Mouse (Mus musculus) common myeloid progenitor, adult 5-6 weeks (primary cell): ENCODE measurements around the gene Xylt2. TPM values are rescaled to one million over a fixed set of nuclear protein-coding genes. Genes with fewer than 3 reads are reported as not detected.
"Not testable (repeated sequence)": the region's sequence is repeated elsewhere in the genome, so short reads cannot be mapped to it uniquely, and the experiment has no call there.

Experiments
- ATAC-seq: replicated peaks from 2 replicates; pipeline ENCODE4 v1.8.0; 2016; ENCODE audit warnings: low read depth, mild to moderate bottlenecking, moderate TSS enrichment, inconsistent platforms; ENCODE audit not compliant: poor library complexity, severe bottlenecking
- total RNA-seq: library from RNA; stranded (forward); fragments of 200-1000, 187-1606 nt; gene quantifications from 2 replicates; pipeline ENCODE4 v1.2.3, GENCODE M21; 2017

Xylt2 gene
- 6.6 and 8.6 TPM in 2 replicates for total RNA-seq

DNA sequence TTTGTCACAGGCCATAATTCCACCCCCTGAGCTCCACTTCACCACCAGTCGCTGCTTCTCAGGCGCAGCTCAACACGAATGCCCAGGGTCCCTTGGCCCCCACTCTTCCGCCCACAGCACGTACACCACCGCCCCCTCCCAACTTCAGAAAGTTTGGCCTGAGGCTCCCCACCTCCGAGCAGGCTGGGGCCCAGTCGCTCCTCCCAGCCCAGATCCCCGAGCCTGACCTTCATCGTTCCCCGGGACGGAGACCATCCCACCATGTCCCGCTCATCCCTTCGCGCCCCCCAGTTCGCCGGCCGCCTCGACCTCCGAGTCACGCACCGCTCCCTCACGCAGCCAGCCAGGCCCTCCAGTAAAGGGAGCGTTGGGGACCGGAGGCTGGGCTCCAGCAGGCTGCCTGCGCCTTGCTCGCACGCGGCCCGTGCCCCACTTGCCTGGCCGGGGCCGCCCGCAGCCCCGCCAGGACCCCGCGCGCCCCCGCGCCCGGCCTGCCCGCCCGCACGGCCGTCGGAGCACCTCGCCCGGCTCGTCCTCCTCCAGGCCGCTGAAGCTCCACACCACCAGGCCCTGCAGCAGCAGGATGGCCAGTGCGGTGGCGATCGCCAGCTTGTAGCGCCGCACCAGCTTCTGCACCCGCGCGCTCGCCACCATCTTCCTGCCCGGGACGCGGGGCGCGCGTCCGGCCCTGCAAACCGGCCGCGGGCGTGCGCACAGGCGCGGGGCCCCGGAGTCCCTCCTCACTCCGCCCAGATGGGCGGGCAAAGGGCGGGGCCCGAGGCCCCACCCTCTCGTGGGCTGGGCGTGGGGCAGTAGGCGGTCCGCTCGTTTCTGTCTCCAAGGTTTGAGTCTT, at the start of gene Xylt2:
Gene Xylt2 (minus strand): TSS at position 762 of the 853 bp plus-strand sequence.
- peak; percentile 96 for ATAC-seq

DNA sequence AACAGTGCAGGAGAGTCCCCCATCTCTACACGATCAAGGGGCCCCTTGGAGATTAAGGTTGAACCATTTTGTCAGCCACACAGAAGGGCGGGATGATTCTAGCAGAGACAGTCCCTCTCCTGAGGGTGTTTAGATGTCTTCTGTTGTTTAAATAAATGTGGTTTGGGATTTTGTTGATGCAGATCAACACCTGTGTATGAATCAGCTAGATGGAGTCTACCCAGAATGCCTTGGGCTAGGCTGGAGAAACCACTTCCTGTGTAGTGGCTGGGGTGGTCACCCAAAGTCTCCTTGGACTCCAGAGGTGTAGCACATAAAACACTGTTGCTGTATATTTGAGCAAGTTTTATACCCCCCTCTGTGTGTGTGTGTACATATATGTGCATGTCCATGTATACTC, 41.9 kb upstream of the Xylt2 start:
- no peak for ATAC-seq

DNA sequence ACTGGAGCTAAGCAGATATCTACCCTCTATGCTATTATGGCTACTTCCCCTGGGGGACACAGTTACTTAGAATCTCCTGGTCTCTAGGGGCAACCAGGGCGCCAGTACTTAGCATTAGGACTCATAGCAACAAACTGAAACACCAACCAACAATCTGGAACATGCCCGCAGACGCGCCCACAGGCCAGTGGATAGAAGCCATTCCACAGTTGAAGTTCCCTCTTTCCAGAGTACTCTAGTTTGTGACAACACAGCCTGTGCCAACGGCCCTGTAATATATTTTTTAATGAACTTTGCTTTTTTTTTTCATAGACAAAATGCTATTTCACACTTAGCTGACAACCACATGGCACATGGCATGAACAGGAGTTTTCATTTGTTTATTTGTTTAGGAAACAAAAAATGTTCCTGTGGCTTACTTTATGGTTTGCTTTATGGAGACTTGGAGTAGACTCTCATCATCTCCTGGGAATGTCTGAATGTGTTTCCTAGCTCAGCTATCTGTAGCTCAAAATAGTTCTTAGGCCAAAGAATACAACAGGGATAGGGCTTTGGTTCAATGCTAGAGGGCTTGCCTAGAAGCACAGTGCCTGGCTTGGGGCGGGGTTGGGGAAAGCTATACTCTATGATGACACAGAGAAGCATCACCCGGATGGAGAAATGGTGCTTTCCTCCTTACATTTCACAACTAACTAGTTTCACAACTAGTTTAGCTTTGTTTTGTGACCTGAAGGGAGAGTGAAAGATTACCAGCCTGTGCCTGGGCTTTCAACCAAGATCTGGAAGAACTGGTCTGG, 41.0 kb upstream of the Xylt2 start:
- no peak for ATAC-seq

DNA sequence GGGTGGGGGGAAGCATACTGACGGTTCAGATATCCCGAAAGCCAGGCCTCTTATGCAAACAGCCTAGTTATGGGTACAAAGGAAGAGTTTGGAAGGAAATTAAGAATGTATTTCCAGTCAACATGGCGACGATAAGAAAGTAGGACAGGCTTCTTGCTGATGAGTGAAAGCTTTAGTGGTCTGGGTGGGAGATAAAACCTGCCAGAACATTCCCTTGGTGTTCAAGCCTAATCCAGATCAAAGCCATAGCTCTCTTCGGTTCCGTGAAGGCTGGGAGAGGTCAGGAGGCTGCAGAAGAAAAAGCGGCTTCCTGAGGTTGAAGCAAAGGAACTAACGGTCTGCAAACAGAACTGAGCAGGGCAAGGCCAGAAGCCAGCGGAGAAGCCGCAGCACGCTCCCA, 39.9 kb upstream of the Xylt2 start:
- ATAC-seq = no peak

DNA sequence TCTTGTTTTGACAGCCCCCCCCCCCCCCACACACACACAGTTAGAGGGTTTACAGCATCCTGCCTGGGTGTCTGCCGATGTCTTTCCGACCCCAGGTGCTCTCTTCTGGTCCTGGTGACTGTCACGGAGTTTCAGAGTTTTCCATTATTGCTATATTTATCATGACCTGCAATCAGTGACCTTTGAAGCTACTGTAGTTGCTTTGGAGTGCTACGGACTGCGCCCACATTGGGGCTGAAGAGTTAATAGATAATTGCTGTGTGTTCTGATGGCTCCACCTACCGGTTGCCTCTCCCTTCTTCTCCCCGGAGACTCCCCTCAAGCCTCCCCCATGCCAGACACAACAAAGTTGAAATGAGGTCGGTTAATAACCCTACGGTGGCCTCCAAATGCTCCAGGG, 39.4 kb upstream of the Xylt2 start:
- ATAC-seq = peak; percentile 72; the same call in 1 of the 2 replicates

DNA sequence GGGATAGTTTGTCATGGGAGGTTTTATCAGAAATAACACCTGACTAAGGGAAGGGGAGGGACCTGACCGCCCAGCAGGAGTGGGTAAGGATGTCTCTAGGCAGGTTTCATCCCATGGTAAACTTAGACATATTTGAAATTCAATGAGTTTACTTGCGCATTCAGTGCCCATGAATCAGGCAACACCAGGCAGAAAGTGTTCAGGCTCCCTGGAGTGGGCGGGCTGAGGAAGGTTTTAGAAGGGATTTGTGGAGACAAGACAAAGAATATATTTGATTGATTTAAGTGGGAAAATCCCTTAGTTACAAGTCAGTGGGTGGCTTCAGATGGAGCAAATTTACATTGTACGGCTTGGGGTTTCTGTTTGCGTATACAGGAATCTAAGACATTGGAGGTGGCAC, 38.3 kb upstream of the Xylt2 start:
- ATAC-seq = no peak

DNA sequence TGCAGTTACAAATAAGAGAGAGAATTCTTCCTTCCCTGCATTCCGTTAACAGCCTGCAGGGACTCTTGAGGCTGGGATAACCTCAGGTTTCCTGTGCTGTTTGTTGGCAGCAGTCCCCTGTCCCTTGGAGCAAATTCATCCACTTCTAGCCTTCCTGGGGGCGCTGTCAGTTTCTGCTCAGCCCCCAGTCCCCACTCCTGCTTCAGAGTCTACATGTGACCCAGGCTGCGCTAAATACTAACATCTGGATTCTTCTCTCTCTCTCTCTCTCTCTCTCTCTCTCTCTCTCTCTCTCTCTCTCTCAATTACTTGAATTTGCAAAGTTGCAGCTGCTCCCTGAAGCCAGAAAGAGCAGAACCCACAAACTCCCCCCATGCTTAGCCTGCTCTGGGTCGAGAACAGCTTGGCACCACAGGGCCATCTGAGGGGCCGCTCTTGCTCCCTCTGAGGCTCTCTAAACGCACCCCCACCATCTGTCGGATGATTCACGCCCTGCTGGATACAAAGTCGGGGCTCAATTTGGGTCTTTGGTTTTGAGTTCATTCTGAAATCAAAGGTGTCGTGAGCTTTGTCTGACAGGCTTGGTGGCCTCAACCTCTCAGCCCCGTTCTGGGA, 36.0 kb upstream of the Xylt2 start:
- ATAC-seq = no peak

DNA sequence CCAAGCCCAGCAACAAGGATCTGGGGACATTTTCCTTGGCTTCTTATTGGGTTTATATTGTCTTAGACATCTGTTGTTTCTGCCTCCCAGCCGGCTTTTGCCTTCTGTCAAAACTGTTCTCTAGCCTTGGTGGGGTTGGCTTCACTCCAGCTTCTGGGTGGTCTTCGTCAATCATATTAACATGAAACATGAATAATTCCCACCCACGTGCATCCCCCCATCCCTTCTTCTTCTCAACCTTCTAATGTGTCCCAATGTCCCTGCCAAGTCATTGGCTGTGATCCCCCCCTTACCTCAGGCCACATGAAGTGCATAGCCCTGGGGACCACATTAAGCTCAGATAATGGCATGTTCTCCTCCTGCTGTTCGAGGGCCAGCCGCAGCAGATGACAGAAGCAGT, 27.2 kb upstream of the Xylt2 start, which contains the start of gene Gm11541:
Gene Gm11541 (minus strand): TSS at position 28 of the 400 bp plus-strand sequence.
- no peak for ATAC-seq

DNA sequence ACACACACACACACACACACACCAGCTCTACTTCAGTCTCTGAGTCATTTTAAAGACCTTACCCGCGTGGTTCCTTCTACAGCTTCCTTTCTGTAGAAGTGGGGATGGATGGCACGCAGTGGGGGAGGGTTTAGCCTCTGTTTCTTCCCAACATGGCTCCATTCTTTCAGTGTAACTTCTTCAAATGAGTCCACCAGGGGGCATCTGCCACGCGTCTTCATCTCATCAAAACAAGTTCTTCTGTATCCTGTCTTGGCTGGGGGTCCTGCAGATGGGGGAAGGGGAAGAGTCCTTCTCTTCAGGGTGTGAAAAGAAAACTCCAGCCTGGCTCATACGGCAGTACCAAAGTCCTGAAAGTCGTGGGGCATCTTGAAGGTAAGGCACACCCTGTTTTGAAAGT, 26.7 kb upstream of the Xylt2 start:
- no peak for ATAC-seq

DNA sequence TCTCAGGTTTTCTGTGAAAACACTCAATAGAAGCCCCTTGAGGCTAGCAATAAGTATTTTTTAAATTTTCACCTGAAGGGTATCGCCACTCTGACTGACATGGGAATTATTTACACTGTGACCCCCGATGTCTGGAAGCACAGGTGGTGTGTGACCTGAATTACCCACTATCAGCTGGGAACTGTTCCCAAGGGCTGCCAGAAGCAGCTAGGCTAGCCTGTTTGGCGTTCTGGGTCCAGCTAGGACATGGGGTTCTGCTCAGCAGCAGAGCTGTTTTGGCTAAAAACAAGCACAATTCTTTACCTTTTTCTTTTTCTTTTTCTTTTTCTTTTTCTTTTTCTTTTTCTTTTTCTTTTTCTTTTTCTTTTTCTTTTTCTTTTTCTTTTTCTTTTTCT, 24.9 kb upstream of the Xylt2 start:
- ATAC-seq = no peak

DNA sequence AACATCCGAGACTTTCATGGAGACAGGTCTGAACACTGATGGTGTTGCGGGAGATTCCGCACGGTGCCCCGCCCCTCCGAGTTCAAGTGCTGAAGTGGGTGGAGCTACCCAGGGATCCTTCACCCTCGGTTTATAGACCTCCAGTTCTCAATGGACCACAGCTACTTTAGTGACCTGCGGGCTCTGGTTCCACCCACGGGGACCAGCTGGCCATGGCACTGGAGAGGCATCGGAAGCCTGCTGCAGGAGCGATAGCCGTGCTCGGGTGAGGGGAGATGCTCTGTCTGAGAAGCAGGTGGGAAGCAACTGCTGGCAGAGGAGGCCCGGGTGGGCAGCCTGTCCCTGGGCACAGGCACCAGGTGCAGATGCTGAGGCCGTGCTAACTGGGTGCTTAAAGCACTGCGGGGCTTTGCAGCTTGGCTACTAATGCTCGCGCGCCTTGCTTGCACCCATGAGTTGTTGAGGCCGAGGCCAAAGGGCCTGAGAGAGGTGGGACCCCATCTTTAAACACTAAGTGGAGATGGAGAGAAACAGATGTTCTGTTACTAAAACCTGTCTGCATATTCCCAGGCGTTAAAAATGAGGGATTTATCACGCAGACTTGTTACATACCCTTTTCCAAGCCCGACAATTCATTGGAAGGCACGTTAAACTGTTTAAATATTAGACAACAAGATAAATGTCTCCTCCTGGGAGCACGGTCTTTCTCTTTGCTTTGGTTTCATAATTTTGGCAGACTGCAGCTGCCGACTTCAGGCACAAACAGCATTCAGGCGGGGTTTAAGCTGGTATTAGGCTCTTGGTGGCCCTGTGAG, 24.3 kb upstream of the Xylt2 start:
- ATAC-seq = no peak

DNA sequence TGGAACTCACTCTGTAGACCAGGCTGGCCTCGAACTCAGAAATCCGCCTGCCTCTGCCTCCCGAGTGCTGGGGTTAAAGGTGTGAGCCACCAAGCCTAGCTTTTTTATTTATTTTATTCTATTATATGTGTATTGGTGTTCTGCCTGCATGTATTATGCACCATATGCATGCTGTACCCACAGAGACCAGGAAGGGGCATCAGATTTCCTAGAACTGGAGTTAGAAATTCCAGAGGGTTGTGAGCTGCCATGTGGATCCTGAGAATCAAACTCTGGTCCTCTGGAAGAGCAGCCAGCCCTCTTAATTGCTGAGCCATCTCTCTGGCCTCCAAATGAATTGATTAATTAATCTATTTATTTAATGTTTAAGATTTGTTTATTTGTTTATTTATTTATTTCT, 22.1 kb upstream of the Xylt2 start:
- ATAC-seq = no peak

DNA sequence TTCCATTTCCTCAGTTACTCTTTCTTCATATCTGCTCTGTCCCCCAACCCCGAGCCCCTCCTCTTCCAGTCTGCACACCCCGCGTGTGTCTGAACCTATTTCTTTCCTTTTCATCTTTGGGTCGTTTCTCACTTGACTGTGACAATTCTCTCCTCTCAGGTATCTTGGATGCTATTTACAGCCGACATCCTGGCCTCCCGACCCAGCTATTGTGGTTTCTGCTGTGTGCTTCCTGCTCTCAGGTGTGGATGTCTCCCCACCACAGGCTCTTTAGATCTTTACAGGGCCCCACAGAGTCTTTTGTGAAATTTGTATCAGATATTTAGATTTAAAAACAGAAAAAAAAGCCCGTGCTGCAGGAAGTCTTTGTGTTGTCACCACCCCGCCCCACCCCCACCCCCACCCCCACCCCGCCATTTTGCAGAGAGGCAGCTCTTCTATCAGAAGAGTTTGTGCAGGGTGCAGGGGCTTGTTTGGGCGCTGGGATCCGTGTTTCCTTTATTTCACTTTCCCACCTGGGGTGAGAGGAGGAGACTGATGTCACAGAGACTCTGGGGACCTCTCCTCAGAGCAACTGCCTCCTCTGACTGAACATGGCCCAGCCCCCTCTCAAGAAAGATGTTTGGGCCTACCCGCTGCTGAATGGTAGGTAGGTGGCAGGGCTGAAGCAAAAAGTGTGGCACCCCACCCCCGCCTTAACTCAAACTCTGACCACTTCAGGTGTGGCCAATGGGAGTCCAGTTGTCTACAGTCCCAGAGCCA, 20.6 kb upstream of the Xylt2 start:
- ATAC-seq = no peak

DNA sequence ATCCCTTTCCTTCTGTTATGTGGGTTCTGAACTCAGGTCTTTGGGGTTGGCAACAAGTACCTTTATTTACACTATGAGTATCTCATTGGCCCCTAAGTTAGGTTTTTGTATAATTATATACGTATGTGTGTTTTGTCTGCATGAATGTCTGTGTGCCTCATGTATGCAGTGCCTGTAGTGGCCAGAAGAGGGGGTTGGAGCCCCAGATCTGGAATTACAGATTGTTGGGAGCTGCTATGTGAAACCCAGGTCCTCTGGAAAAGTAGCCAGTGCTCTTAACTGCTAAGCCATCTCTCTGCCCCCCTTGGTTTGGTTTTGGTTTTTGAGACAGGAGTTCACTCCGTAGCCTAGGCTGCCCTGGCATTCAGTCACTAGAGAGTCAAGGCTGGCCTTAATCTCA, 19.8 kb upstream of the Xylt2 start:
- ATAC-seq = no peak

DNA sequence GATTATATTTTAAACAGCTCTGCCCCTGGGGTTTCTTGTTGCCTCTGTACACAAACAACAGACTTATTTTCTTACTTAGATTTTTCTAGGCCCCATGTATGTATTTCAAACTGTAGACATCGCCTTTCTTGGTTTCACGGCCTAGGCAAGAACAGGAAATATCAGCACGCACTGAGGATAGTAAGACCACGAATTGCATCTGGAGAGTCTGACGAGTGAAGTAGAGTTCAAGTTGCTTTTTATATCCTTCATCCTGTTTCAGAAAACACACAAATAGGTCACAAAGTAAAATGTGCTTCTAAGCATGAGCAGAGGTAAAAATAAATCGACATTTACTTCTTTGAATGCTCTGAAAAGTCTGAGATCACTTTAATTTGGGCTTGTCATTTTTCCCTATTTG, 18.2 kb upstream of the Xylt2 start:
- ATAC-seq = no peak

DNA sequence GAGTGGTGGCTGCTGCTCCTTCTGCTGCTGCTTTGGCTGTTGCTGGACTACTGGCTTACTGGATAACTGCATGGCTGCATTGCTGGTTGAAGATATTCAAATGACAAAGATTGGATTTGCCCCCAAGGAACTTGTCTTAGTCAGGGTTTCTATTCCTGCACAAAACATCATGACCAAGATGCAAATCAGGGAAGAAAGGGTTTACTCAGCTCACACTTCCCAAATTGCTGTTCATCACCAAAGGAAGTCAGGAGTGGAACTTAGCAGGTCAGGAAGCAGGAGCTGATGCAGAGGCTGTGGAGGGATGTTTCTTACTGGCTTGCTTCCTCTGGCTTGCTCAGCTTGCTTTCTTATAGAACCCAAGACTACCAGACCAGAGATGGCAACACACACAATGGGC, 15.2 kb upstream of the Xylt2 start:
- not testable (repeated sequence) for ATAC-seq

DNA sequence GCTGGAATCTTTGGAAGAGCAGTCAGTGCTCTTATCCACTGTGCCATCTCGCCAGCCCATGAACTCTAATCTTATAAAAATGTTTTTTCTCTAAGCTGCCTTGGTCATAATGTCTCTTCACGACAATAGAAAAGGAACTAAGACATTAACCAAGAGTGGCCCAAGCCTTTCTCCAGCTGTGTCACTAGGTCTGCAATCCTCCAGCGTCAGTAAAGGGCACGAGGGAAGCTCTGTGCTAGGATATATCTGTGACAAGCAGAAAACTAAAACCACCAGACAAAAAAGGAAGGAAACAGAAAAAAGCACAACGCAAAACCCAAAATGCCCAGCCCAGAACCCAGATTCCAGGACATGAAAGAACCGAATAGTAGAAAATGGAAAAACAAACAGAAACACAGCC, 9.9 kb upstream of the Xylt2 start:
- peak; percentile 74 for ATAC-seq

DNA sequence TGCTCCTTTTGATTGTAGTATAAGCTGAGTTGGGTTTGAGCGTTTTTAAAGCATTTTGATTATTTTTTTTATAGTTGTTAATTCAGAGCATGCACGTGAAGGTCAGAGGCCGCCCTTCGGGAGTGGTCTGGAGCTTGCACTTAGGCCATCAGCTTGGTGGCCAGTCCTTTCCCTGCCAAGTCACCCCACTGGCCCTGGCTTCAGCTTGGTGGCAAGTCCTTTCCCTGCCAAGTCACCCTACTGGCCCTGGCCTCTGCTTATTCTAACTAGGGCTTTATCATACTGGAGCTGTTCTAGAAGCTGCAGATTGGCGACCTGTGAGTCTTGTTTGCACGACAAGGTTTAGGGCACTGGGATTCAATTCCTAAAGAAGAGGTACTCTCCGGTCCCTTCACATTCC, 5.1 kb upstream of the Xylt2 start:
- no peak for ATAC-seq

DNA sequence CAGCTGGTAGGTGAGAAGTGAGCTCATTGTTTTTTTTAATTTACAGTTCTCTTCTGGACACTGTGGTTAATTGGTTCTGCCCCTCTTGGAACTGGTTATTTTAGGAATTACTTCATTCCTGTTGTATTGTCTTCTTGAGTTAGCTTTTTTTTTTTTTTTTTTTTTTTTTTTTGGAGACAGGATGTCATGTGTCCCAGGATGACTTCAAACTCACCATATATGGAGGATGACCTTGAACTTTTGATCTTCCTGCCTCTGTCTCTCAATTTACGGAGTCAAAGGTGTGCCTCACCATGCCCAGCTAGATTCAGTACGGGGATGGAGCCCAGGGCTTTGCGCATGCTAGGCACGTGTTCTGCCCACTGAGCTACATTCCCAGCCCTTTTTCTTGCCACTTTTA, 4.3 kb upstream of the Xylt2 start:
- ATAC-seq = no peak
